Mouse (Mus musculus): ENCODE measurements around the gene Rac2.

DNA sequence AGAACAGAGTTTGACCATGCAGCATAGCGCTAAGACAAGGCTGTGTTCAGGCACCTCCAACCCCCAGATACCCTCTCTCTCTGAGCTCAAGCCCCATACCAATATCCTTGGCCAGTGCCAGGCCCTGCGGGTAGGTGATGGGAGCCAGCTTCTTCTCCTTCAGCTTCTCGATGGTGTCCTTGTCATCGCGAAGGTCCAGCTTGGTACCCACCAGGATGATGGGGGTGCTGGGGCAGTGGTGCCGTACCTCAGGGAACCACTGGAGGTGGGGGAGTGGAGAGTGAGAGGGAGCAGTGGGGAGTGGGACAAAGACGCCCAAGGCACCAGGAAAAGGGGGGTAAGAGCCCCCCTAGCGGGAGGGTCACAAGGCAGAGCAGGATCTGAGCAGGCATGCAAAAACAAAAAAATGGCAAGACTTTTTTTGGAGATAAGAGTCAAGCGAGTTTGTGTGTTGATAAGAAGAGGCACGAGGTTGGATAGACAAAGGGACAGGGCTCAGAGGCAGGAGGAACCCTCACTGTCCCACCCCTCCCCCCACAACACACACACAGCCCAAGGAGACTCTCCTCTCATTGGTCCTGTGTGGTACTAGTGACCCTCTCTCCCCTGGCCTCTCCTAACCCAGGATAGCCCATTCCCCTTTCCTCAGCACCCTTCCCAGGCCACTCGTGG, 7.7 kb downstream of the Rac2 start:
- TF ChIP-seq CTCF (IDR thresholded peaks at IDR 0.05; ENCODE audit: low read depth, low read length) (no peak), POLR2A (IDR thresholded peaks at IDR 0.05; ENCODE audit: extremely low read depth, insufficient read depth, low read length) (no peak)
